Mouse (Mus musculus) liver, adult 2 months (tissue): ENCODE results near the gene Nfic. TPM values are rescaled to one million over a fixed set of nuclear protein-coding genes. Genes with fewer than 3 reads are reported as not detected.

Source experiments
- DNase-seq: peaks from one replicate; pipeline ENCODE4 v3.0.0-alpha.2; 2011; ENCODE audit warnings: low read depth, low spot score; ENCODE audit errors: extremely low read depth
- H3K27ac ChIP-seq: fragments of 200-500 bp; replicated peaks from 2 replicates; pipeline ENCODE4 v1.5.1; 2012; ENCODE audit warnings: low read depth, mild to moderate bottlenecking, control low read depth, inconsistent platforms, low read length; ENCODE audit not compliant: insufficient read depth
- H3K27me3 ChIP-seq: fragments of 200-500 bp; 2 replicates; pipeline ENCODE4 v1.6.1; 2012; ENCODE audit warnings: mild to moderate bottlenecking, moderate library complexity, low read length, inconsistent platforms; ENCODE audit not compliant: control insufficient read depth, insufficient read depth
- H3K36me3 ChIP-seq: fragments of 200-500 bp; 2 replicates; pipeline ENCODE4 v1.6.1; 2012; ENCODE audit warnings: low read length, inconsistent platforms; ENCODE audit not compliant: control insufficient read depth, insufficient read depth
- H3K4me1 ChIP-seq: fragments of 200-500 bp; 2 replicates; pipeline ENCODE4 v1.6.1; 2011; ENCODE audit warnings: low read length; ENCODE audit not compliant: control insufficient read depth, insufficient read depth
- H3K4me3 ChIP-seq: fragments of 200-500 bp; 2 replicates; pipeline ENCODE4 v1.5.1; 2011; ENCODE audit warnings: low read depth, mild to moderate bottlenecking, control low read depth, low read length, moderate library complexity; ENCODE audit not compliant: insufficient read depth
- H3K79me2 ChIP-seq: fragments of 200-500 bp; 2 replicates; pipeline ENCODE4 v1.6.1; 2012; ENCODE audit warnings: inconsistent platforms, mild to moderate bottlenecking, low read length, moderate library complexity; ENCODE audit not compliant: control insufficient read depth, insufficient read depth
- H3K9ac ChIP-seq: fragments of 200-500 bp; 2 replicates; pipeline ENCODE4 v1.6.1; 2012; ENCODE audit warnings: low read depth, mild to moderate bottlenecking, control low read depth, inconsistent platforms, low read length
- CTCF ChIP-seq: fragments of 200-500 bp; IDR thresholded peaks from 2 replicates; pipeline ENCODE4 v1.5.1; 2011; ENCODE audit warnings: low read depth, low read length, control low read depth
- POLR2A ChIP-seq: fragments of 200-500 bp; IDR thresholded peaks from 2 replicates; pipeline ENCODE4 v1.6.1; 2011; ENCODE audit warnings: low read length, control low read depth; ENCODE audit not compliant: insufficient read depth; ENCODE audit errors: extremely low read depth
- WGBS: fragments of 180-500 bp; shearing (Covaris S2); methylation state at CpG from one replicate; pipeline ENCODE4 v1.1.7; 2018; 5-methylcytosine and 5-hydroxymethylcytosine counted together
- polyA plus RNA-seq: library from polyadenylated mRNA; depleted of rRNA; stranded (reverse); fragments of >200 nt; gene quantifications from 2 replicates; pipeline ENCODE4 v1.2.3, GENCODE M21; 2012
- total RNA-seq: library from RNA; depleted of rRNA; stranded (reverse); fragments of >200 nt; gene quantifications from 2 replicates; pipeline ENCODE4 v1.2.3, GENCODE M21; 2014

Nfic gene
- total and polyA plus RNA-seq, 2 experiments = 7.4 to 32.8 TPM

- TF ChIP-seq CTCF (no peak), POLR2A (no peak)
- Histone ChIP-seq H3K27me3 (no peaks in the 10 kb centered on the region), H3K79me2 (0 out of 2 replicates have a peak, but pooled peaks cover 3% of the 10 kb centered on the region), H3K4me1 (peaks cover 15% of the 10 kb centered on the region), H3K36me3 (no peaks in the 10 kb centered on the region), H3K4me3 (no peak overlapping the region), H3K27ac (peak overlapping the region; percentile 26; the same call in 1 of the 2 replicates), H3K9ac (no peak overlapping the region)
- 63% methylated on average over 9 of the region's 9 CpGs for WGBS
- DNase-seq = no peak
Observed at GRCm38 (mm10) chr10:81354738-81355477, 100.5 kb downstream of the Nfic start.

DNA sequence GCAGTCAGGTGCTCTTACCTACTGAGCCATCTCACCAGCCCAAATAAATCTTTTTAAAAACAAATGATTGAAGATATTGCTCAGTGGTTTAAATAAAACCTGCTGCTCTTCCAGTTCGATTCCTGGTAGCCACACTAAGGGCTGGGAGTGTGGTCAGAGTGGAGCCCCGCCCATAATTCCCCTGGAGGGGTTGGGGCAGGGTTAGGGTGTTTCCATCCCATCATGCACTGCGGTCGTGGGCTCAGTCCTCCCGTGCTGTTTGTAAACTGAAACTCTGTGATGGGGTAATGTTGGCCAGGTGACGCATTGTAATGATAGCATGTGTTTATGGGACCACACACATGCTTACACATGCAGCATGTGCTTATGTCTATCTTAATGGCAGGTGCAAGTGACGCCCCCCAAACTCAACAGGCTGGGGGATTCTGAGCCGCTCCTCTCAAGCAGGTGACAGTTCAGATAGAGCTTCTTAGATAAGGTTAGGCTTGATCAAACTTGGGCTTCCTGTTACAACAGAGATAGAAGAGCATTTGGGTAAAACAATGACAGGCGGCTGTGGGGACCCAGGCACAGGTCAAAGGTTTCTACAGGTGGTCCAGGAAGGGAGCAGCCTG lies 103.7 kb downstream of the Nfic start:
- Histone ChIP-seq H3K9ac (no peak overlapping the region), H3K27me3 (no peaks in the 10 kb centered on the region), H3K27ac (no peak overlapping the region), H3K79me2 (no peaks in the 10 kb centered on the region), H3K4me3 (no peak overlapping the region), H3K4me1 (peaks cover 16% of the 10 kb centered on the region; the same call in 1 of the 2 replicates), H3K36me3 (no peaks in the 10 kb centered on the region; the same call in 1 of the 2 replicates)
- WGBS = 35% methylated on average over 9 of the region's 9 CpGs
- DNase-seq = no peak
- TF ChIP-seq POLR2A (no peak), CTCF (no peak)

- peak within 1 kb of the TSS; percentile 87 for H3K27ac ChIP-seq
- H3K36me3 ChIP-seq = no peaks in the 10 kb centered on the region; the same call in 1 of the 2 replicates
- peak within 1 kb of the TSS; percentile 91 for H3K4me3 ChIP-seq
- H3K4me1 ChIP-seq = peaks cover 17% of the 10 kb centered on the region; the same call in 1 of the 2 replicates
- TF ChIP-seq POLR2A = no peak
- peak; percentile 76; the same call in 1 of the 2 replicates for TF ChIP-seq CTCF
- peak; percentile 94 for DNase-seq
- H3K79me2 ChIP-seq = no peaks in the 10 kb centered on the region
- peak within 1 kb of the TSS; percentile 93 for H3K9ac ChIP-seq
- WGBS = under 1% methylated on average over 54 of the region's 54 CpGs
- H3K27me3 ChIP-seq = no peaks in the 10 kb centered on the region
Observed at GRCm38 (mm10) chr10:81350351-81351063, 104.9 kb downstream of the Nfic start, which contains the start of gene Hmg20b. Hmg20b (minus strand) TSS chr10:81350480.

- H3K9ac ChIP-seq = peak overlapping the region; percentile 93
- 2% methylated on average over 29 of the region's 29 CpGs for WGBS
- DNase-seq = no peak
- H3K79me2 ChIP-seq = no peaks in the 10 kb centered on the region
- H3K27me3 ChIP-seq = no peaks in the 10 kb centered on the region
- peak overlapping the region; percentile 54 for H3K27ac ChIP-seq
- TF ChIP-seq POLR2A (no peak), CTCF (no peak)
- peak overlapping the region; percentile 91 for H3K4me3 ChIP-seq
- no peaks in the 10 kb centered on the region; the same call in 1 of the 2 replicates for H3K36me3 ChIP-seq
- H3K4me1 ChIP-seq = peaks cover 17% of the 10 kb centered on the region; the same call in 1 of the 2 replicates
Observed at GRCm38 (mm10) chr10:81349961-81350350, 105.5 kb downstream of the Nfic start.

DNA sequence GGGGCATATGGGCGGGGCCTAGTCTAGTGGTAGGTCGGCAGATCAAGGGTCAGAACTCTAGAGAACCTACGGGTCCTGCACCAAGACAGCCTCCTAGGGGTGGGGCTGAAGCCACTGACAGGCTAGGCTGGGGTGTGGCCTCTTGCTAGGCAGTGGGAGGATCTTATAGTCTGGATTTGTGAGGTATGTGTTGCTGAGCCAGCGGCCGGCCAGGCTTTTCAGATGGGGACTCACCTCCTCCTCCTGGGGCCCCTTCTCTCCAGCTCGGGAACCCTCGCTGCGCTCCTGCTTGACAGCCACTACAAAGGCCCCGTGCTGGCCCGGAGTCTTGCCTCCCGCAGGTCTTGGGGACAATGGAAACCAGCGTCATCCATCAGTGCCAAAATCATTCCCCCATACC lies 106.3 kb downstream of the Nfic start:
- no peaks in the 10 kb centered on the region for H3K79me2 ChIP-seq
- DNase-seq = no peak
- H3K9ac ChIP-seq = peak overlapping the region; percentile 93; the same call in 1 of the 2 replicates
- WGBS = 41% methylated on average over 12 of the region's 12 CpGs
- no peaks in the 10 kb centered on the region; the same call in 1 of the 2 replicates for H3K36me3 ChIP-seq
- peaks cover 17% of the 10 kb centered on the region; the same call in 1 of the 2 replicates for H3K4me1 ChIP-seq
- TF ChIP-seq CTCF (no peak), POLR2A (no peak)
- H3K4me3 ChIP-seq = no peak overlapping the region
- H3K27me3 ChIP-seq = no peaks in the 10 kb centered on the region
- H3K27ac ChIP-seq = no peak overlapping the region
